Mouse (Mus musculus) CD4-positive, CD25-positive, alpha-beta regulatory T cell, adult 2 months (primary cell): ENCODE measurements around the gene Cdh22.

Experiments used
- DNase-seq: peaks from one replicate; pipeline ENCODE4 v3.0.0-alpha.2; 2012; ENCODE audit warnings: low read depth, low spot score

Gene Cdh22

DNA sequence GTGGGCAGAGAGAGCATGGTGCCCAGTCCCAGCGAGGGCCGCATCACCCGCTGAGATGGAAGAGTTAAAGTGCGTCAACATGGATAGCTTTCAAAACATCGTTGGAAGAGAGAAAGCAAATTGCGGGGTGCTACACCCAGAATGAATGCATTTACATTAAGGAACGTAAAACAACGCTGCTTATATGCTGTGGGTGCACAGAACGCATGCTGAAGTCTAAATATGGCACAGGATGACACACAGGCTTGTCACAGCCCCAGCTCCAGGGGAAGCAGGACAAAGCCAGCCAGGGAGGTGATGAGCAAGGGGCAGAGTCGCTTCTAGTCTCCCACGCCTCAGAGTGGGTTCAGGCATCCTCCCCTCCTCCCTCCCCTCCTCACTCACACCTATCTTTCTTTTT, 27.0 kb downstream of the Cdh22 start:
- DNase-seq: no peak

DNA sequence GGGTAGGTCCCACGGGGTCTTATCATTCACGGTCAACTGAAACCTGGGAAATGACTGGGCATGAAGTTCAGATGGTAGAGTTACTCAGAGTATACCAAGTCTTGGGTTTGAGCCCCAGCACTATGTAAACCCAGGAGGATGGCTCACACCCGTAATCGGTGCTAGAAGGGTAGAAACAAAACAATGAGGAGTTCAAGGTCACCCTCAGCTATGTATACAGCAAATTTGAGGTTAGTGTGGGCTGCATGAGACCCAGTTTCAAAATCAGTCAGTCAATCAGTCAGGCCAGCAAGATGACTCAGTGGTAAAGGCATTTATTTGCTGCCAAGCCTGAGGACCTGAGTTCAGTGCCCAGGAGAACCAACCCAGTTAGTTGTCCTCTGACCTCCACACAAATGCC, 27.6 kb downstream of the Cdh22 start:
- no peak for DNase-seq

DNA sequence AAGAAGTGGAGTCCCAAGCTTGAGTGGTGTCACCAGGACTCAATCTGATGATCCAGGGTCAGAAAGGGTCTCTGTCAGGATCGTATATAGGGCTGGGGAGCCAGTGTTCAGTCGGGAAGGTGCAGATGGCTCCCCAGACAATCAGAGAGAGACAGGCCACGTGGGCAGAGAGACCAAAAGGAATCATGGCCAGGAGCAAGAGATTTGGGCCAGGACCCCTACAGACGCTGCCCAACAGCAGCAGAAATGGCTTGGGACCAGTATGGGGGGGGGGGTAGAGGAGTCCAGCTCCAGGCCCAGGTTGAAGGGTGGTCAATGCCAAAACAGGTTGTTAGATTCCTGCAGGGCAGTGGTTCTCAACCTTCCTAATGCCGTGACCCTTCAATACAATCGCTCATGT, 29.2 kb downstream of the Cdh22 start:
- DNase-seq: no peak

DNA sequence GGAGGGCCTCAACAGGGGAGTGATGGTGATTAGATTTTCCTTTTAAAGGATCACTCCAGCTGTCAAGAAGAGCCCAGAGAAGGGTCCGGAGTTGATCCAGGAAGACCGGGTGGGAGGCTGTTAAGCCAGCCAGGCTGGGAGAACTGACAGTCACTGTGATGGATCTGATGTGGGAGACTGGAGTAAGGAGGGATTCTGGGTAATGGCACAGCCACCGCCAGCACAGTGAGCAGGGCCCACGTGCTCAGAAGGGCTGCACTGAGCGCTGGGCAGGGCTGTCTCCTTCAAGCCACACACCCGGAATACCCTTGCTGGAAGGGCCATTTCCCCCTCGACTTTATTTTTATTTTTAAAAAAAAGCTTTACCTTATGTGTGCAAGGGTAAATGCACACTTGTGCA, 29.7 kb downstream of the Cdh22 start:
- DNase-seq: no peak

DNA sequence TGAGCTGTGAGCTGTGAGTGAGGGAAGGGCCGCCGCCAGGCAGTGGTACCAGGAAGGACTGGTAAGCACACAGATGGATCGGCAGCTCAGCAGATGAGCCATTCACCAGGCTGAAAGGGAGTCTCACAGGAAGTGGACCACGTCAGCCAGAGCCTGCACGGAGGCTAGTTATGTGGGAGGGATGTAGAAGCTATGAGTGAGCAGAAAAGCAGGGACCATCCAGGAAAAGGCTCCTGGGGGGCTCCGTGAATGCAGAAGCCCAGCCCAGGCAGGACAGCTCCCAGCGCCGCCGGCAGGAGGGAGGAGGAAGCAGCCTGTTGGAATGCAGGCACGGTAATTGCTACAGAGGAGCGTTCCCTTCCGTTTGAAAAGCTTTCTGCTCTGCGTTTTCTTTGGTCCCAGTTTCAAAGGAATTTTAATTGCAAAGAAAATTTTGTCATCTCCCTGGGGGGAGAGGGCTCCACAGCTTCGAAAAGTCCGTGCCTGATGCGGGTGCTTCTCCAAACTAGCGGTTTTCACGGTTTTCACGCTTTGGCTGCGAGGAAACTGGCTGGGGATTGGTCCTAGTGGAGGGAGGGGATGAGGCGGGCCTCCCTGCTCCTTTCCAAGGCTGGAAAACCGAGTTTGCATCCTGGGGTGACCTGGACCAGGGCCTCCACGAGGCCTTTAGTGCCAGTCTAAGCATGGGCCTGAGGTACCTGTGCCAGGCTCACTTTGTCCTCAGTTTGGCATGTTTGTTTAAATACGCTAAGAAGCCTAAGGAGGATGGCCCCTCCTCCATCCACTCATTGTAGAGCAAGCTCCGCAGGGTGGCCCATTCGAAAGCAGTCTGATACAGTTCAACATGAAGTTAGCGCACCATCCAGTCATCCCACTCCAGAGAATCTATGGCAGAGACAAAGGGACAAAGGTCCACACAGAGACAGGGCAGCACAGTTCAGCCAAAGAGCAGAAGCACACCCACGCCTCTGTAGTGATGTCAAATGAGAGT, 32.6 kb downstream of the Cdh22 start:
- DNase-seq: no peak

DNA sequence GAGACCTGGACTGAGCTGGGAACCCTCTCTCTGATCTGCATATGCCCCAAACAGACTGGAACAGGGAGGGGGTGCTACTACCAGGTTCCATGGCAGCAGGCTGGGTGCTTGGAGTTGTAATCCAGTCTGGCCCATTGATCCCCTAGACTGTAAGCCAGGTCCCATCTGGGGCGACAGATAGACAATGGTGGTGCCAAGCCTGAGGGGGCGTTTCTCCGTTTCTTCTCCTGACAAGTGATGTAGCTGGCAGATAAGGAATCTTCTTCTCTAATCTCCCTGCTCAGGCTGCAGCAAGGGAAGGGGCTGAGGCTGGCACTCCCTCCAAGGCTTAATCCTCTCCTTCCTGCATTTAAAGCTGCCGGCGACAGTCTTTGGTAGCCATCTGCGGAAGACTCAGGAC, 37.1 kb downstream of the Cdh22 start:
- no peak for DNase-seq

DNA sequence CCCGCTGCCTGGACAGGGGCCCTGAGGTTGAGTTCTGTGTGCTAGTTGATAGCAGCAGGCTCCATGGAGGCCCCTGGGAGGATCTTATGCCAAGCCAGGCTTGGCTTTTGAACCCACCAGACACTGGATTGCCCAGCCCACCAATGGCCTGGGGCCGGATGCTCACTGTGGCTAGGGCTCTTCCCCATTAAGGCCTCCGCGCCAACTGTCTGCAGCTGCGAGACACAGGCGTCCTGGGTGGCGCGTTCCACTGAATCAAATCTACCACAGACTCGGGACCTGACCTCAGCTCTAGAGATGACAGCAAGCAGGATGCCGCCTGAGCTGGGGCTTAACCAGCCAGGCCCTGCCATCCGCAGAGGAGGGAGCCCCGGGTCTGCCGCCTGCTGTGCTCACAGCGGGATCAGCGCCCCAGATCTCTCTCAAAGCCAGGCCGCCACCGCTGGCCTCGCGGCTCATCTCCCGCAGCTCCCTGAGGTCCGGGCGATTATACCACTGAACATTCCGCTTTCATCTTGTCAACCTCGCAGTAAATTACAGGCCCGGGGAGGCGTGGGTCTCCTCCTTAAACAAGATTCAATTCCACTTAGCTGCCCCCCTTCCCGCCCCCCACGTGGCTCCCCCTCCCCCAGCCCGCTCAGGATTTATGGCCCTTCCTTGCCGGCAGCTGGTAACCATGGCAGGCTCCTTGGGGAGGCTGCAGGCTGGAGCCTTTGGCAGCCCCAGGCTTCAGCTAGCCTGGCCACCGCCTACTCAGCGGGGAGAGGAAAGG, 39.1 kb downstream of the Cdh22 start:
- DNase-seq: no peak

DNA sequence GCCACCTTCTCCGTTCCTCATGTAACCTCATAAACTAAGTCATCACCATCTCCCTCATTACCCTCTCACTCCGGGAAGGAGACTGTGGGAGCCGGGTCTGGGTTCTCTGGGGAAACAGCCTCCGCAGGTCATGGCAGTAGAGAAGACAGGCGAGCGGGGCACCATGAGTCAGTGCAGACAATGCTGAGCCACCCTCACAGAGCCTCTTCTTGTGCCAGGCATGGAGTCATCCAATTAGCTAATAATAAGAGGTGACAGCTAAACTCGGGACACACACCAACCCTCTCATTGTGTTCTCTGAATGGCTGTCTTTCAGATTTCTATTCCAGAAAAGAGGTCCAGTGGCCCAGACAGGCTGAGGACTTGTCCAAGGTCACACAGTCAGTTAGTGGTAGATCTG, 43.2 kb downstream of the Cdh22 start:
- DNase-seq: no peak

DNA sequence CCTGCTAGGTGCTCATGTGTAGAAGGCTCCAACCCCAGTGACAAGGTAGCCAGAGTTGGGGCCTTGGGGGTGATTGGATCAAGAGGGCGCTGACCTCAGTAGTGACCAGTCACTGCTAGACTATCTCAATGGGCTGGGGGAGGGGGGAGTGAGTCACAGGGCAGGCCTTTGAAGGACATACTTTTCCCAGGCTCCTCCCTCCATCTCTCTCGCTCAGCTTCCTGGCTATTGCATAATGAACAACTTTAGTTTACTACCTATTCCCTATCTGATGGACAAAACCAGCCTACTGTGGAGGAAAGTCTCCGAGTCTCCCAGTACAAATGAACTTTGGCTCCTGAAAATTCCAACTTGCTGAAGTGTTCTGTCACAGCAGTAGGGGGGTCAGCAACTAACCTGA, 45.1 kb downstream of the Cdh22 start:
- no peak for DNase-seq

DNA sequence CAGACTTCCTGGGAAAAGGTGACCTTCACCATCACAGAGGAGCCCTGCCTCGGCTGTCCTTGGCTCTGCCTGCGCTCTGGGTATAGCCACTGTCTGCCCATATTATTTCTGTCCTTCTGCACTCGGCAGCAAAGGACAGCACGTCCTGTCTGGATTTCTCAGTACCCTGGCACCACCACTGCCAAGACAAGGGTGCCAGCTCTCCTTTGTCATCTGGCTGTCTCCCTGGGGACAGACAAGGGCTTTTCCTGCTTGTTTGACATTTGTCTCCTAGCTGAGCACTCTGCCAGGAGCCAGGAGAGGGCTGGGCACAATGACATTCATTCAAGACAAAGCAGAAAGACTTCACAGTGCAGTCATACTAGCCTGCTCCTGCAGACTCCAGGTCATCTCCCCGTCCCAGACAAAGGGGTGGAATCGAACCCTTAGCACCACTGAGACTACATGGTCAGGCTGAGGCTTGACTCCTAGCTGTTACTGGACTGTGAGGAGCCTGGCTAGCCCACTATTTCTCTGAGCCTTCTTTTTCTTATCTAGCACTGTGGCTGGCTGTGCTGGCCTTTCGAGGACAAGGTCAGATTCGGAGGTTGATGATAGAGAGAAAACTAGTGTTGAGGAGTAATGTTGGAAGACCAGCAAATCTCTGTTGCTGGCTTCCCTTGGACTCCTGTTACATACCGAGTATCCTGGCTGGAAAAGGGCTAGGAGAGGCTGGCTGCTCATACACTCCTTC, 46.8 kb downstream of the Cdh22 start:
- DNase-seq: no peak

DNA sequence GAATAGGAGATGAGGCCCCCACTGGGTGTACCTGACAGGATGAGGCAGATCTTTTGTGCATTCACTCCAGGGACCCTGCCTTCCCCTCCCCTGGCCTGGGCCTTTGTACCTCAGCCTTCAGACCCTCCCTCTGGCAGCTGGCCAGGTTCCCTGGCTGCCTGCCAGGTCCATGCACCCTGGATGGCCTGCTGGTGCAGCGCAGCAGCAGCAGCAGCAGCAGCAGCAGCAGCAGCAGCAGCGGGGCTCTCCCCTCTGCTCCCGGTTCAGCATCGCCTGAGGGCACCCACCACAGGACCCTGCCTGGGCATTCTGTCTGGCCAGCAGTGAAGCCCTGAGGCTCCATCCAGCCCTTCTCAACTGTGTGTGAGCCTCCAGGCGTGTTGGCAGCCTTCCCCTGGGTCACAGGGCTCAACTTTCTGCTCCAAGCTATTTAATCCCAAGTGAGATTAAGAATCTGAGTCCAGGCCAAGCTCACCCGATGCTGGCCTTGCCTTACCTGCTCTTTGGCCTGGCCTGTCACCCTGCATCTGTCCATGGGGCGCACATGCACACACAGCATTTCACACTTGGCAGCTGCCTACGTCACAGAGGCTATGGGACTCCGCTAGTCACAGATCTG, 50.5 kb downstream of the Cdh22 start:
- DNase-seq: no peak

DNA sequence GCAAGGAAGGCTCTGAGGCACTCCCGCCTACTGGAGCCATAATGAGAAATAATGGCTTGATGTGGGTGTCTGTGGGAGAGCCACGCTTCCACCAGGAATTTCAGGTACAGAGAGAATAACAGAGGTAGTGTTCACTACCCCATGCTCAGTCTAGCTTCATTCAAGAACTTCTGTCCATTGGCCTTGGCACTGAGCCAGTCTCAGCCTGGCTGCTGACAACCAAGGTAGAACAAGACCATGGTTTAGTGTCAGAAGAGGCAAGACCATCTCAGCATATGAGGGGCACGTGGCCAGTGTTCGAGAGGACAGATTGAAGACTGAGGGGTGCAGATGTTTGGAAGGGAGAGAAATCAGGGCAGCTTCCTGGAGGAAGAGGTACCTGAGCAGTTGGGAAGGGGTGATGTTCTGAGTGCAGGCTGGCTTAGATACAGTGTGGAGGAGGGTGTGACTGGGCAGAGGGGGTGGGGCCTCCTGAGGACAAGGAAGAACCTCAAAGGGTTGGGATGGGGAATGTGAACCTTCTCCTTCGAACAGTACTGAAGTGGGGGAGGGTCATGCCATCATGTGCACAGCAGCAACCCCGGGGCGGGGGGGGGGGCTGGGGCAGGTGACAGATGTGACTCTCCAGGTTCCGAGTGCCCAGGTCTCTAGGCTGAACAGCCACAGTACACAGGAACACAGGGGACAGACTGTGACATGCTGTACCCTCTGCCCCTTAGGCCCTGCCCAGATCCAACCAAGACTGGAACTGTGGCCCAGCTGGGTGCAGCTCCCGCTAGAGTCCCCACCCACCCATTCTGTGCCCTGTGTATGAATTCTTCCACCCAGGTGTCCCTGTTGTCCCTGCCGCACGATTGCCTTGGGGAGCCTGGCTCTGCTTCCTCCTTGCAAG, 52.3 kb downstream of the Cdh22 start:
- no peak for DNase-seq

DNA sequence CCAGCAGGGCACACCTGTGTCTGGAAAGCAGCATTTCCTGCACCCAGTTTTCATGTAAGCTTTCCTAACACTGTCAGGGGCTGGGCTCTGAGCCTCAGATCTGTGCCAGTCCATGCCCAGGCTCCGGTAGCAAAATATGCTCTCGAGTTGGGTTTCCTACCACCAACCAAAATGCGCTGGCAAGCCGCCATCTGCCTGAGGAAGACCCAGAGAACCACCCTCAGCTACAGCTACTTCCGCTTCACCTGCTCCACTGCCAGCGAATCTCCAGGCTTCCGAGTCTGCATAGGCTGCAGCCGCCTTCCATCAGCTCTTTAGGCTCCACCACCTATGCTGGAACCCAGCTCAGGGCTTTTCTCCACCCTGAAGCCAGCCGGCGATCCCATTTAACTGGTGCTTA, 55.4 kb downstream of the Cdh22 start:
- peak; percentile 13 for DNase-seq

DNA sequence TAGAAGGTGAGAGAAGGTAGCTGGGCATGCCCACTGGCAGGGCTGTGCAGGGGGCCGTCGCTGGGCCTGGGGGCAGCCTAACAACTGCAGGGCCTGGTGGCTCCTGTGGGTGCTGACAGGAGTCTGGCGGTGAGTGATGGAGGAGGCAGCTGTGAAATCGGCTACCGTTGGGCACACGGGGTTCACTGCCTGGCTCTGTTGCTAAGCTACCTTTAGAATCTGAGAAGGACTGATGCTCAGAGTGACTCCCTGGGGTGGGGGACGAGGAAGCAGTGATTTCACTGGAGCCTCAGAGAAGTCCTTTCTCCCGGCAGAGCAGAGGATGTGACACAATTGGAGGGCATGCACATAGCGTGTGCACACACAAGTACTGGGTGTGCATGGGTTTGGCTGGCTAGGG, 57.7 kb downstream of the Cdh22 start:
- no peak for DNase-seq

DNA sequence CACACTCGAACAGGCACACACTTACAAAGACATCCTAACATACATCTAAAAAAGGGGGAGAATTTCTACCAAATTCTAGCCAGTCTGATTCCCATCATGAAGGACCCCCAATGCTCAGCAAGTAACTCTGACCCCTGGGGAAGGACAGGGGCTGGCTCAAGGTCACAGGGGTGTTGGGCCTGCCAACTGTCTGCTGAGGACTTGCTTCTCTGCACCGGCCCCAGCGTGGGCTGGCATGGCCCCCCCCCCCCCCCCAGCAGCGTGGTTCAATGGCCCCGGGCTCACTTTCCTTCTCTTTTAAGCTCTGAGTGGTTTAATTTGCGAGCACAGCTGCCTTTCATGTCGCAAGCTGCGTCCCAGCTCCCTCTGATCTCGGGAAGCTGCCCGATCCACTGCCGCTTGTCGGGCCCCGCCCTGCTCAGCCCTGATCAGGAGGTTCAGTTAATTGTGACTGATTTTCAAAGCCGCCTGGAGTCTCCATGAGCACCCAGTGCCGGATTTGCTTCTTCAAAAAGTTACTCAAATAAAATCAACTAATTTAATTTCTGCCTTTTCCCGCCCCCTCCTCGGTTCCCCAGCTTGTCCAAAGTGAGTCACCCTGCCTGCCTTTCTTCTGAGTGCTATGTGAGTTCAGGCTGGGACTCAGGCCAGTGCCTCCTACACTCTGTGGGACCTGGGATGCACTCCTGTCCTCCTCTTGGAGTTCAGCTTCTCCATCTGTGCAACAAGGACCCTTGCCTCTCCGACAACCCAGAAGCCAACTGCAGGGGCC, 67.8 kb downstream of the Cdh22 start:
- no peak for DNase-seq

DNA sequence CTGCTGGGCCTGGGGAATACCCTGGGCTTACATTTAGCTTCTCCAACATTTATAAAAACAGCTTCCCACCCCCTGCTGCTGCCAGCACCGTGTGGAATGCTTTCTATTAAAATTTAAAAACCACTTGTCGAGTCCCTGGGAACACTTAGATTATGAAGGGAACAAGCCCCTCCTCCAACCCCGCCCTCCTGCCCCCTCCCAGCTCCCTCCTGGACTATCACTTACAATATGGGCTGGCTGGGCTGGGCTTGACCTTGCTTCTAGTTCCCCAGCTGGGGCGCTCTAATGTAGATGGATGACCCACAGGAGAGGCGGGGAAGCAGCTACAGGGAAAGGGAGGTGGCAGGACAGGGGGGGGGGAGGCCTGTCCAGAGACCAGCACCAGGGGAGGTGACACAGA, 72.4 kb downstream of the Cdh22 start:
- no peak for DNase-seq

DNA sequence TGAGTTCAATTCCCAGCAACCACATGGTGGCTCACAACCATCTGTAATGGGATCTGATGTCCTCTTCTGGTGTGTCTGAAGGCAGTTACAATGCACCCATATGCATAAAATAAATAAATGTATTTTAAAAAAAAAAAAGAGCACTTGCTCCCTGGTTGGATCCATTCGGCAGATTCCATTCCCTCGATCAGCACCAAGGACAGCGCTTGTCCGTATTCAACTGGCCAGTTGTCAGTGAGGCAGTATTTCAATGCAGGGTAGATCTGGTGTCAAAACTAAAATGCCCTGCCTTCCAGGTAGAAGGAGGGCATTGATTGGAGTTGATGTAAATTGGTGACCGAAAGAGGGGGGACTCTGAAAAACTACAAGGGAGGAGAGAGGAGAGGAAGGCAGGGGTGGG, 74.2 kb downstream of the Cdh22 start:
- no peak for DNase-seq

DNA sequence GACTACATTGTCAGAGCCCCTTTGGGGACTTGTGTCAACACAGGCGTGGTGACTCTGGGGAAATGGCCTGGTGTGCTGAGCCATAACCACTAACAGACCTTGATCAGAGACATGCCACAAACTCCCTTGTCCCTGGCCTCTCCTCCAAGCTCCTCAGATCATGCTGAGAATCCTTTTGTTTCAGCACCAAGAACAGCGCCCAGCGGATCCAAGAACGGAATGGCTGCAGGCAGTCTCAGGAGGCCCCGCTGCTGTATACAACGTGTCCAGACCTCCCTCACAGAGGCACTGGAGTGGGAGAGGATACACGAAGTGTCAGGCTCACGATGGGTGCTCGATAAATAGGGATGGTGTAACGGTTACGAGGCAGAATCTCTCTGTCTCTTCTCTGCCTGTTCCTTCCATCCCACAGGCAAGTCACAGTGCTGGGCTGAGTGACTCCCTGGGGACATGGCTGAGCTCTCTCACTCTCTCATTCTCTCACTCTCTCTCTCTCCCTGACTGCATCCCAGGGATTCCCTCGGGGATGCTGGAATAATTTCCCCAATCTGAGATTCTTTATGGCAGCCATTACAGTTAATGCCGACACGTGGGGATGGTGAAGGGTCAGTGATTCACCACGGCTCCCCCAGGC, 75.5 kb downstream of the Cdh22 start:
- DNase-seq: peak; percentile 7

DNA sequence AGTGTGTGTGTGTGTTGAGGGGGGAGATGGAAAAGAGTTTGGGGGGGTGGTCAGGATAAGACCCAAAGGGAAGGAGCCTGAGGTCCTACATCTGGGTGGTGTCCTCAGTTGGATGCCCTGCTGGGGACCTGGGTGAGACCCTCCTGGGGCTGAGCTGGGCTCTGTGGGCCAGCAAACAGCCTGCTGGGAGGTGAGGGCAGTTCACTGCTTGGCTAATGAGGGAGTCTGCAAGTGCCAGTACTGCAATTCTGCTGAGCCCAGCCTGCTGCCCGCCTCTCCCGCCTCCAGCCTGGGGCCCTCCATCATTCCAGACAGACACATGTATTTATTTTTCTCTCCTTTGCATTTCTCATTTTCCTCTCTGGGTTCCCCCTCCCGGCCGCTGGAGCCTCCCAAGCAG, 76.3 kb downstream of the Cdh22 start:
- no peak for DNase-seq
